Mouse (Mus musculus) intestine, embryonic 16.5 days (tissue): ENCODE data around the gene Crispld2. TPM values are rescaled to one million over a fixed set of nuclear protein-coding genes. Genes with fewer than 3 reads are reported as not detected.

Experiments used
- ATAC-seq: fragments of 200-750 bp; cut with Nextera tagmentation; 2 replicates; pipeline ENCODE4 v1.8.0; 2017; ENCODE audit warnings: moderate TSS enrichment, moderate library complexity
- H3K27ac ChIP-seq: fragments of 300-500 bp; sonication (generic); 2 replicates; pipeline ENCODE4 v1.5.1; 2014; ENCODE audit warnings: mild to moderate bottlenecking, low read length
- H3K27me3 ChIP-seq: fragments of 300-500 bp; sonication (generic); replicated peaks from 2 replicates; pipeline ENCODE4 v1.6.1; 2014; ENCODE audit warnings: low read length, control low read depth, mixed read lengths; ENCODE audit not compliant: control insufficient read depth, insufficient read depth
- H3K36me3 ChIP-seq: fragments of 300-500 bp; sonication (generic); 2 replicates; pipeline ENCODE4 v1.6.1; 2014; ENCODE audit warnings: low read length, control low read depth; ENCODE audit not compliant: control insufficient read depth, insufficient read depth
- H3K4me1 ChIP-seq: fragments of 300-500 bp; sonication (generic); 2 replicates; pipeline ENCODE4 v1.6.1; 2014; ENCODE audit warnings: low read length, control low read depth, mixed read lengths; ENCODE audit not compliant: control insufficient read depth, insufficient read depth
- H3K4me2 ChIP-seq: fragments of 300-500 bp; sonication (generic); 2 replicates; pipeline ENCODE4 v1.6.1; 2014; ENCODE audit warnings: low read depth, low read length, control low read depth
- H3K4me3 ChIP-seq: fragments of 300-500 bp; sonication (generic); 2 replicates; pipeline ENCODE4 v1.5.1; 2014; ENCODE audit warnings: mild to moderate bottlenecking, low read length
- H3K9ac ChIP-seq: fragments of 300-500 bp; sonication (generic); 2 replicates; pipeline ENCODE4 v1.6.1; 2014; ENCODE audit warnings: low read depth, low read length
- H3K9me3 ChIP-seq: fragments of 300-500 bp; sonication (generic); 2 replicates; pipeline ENCODE4 v1.6.1; 2016; ENCODE audit warnings: low read length, control low read depth; ENCODE audit not compliant: control insufficient read depth
- WGBS: fragments of 180-500 bp; shearing (Covaris S2); extraction: QIAGEN DNeasy Blood & Tissue Kit; methylation state at CpG from one replicate; pipeline ENCODE4 v1.1.7; 2014; 5-methylcytosine and 5-hydroxymethylcytosine counted together
- polyA plus RNA-seq: library from polyadenylated mRNA; unstranded; fragments of >200 nt; fragmentation: Nextera tagmentation; extraction: Ambion mirVana; gene quantifications from 2 replicates; pipeline ENCODE4 v1.2.1, GENCODE M21; 2015

Crispld2 gene
- polyA plus RNA-seq = 20.8 and 23.1 TPM in 2 replicates

- H3K27me3 ChIP-seq = peaks cover 14% of the 10 kb centered on the region; the same call in 1 of the 2 replicates
- no peak within 1 kb of the TSS for H3K27ac ChIP-seq
- H3K4me2 ChIP-seq = peak within 1 kb of the TSS; percentile 53
- H3K4me3 ChIP-seq = peak within 1 kb of the TSS; percentile 41
- peaks cover 9% of the 10 kb centered on the region; the same call in 1 of the 2 replicates for H3K4me1 ChIP-seq
- WGBS = under 1% methylated on average over 25 of the region's 25 CpGs
- H3K36me3 ChIP-seq = no peaks in the 10 kb centered on the region
- H3K9ac ChIP-seq = peak within 1 kb of the TSS; percentile 54
- ATAC-seq = peak; percentile 93
- no peaks in the 10 kb centered on the region for H3K9me3 ChIP-seq
These were observed at the start of gene Crispld2 for GRCm38 (mm10) chr8:119992249-119992648. Crispld2 (plus strand) TSS chr8:119992438.

GRCm38 (mm10) chr8:119943616-119944015, 48.6 kb upstream of the Crispld2 start:
- peak; percentile 18; the same call in 1 of the 2 replicates for ATAC-seq

GRCm38 (mm10) chr8:119944096-119944811, 48.0 kb upstream of the Crispld2 start:
- WGBS = 57% methylated on average over 9 of the region's 9 CpGs
- 0 out of 2 replicates have a peak overlapping the region, but pooled peaks have one; percentile 11 for H3K9ac ChIP-seq
- no peak overlapping the region for H3K4me2 ChIP-seq
- H3K9me3 ChIP-seq = no peaks in the 10 kb centered on the region
- peak; percentile 62 for ATAC-seq
- peaks cover 25% of the 10 kb centered on the region for H3K36me3 ChIP-seq
- H3K27me3 ChIP-seq = no peaks in the 10 kb centered on the region
- no peak overlapping the region for H3K4me3 ChIP-seq
- H3K4me1 ChIP-seq = peaks cover 14% of the 10 kb centered on the region
- no peak overlapping the region for H3K27ac ChIP-seq

More at GRCm38 (mm10) chr8:119943616-119944015, 48.6 kb upstream of the Crispld2 start:
- WGBS = 78% methylated on average over 10 of the region's 10 CpGs
- Histone ChIP-seq H3K4me3 (no peak overlapping the region), H3K36me3 (peaks cover 19% of the 10 kb centered on the region), H3K4me2 (no peak overlapping the region), H3K27me3 (no peaks in the 10 kb centered on the region), H3K27ac (no peak overlapping the region), H3K9me3 (no peaks in the 10 kb centered on the region), H3K9ac (no peak overlapping the region), H3K4me1 (peaks cover 14% of the 10 kb centered on the region)

- no peaks in the 10 kb centered on the region for H3K27me3 ChIP-seq
- H3K4me3 ChIP-seq = no peak overlapping the region
- no peaks in the 10 kb centered on the region for H3K9me3 ChIP-seq
- H3K27ac ChIP-seq = no peak overlapping the region
- no peak overlapping the region for H3K4me2 ChIP-seq
- 74% methylated on average over 8 of the region's 8 CpGs for WGBS
- ATAC-seq = no peak
- no peak overlapping the region for H3K9ac ChIP-seq
- peaks cover 9% of the 10 kb centered on the region; the same call in 1 of the 2 replicates for H3K4me1 ChIP-seq
- H3K36me3 ChIP-seq = peaks cover 24% of the 10 kb centered on the region
These were observed 45.8 kb upstream of the Crispld2 start for GRCm38 (mm10) chr8:119946326-119946865.

- H3K27ac ChIP-seq = no peak overlapping the region
- no peak for ATAC-seq
- no peaks in the 10 kb centered on the region for H3K9me3 ChIP-seq
- H3K9ac ChIP-seq = no peak overlapping the region
- no peak overlapping the region for H3K4me3 ChIP-seq
- peaks cover 25% of the 10 kb centered on the region for H3K36me3 ChIP-seq
- 76% methylated on average over 19 of the region's 19 CpGs for WGBS
- no peaks in the 10 kb centered on the region for H3K27me3 ChIP-seq
- peaks cover 9% of the 10 kb centered on the region; the same call in 1 of the 2 replicates for H3K4me1 ChIP-seq
- H3K4me2 ChIP-seq = no peak overlapping the region
These were observed 44.6 kb upstream of the Crispld2 start for GRCm38 (mm10) chr8:119947653-119948052.

- H3K9ac ChIP-seq = no peak overlapping the region
- no peaks in the 10 kb centered on the region for H3K9me3 ChIP-seq
- H3K27ac ChIP-seq = no peak overlapping the region
- H3K4me1 ChIP-seq = peaks cover 9% of the 10 kb centered on the region; the same call in 1 of the 2 replicates
- no peak for ATAC-seq
- no peaks in the 10 kb centered on the region for H3K27me3 ChIP-seq
- H3K36me3 ChIP-seq = peaks cover 31% of the 10 kb centered on the region
- H3K4me2 ChIP-seq = no peak overlapping the region
- H3K4me3 ChIP-seq = no peak overlapping the region
- WGBS = 86% methylated on average over 15 of the region's 15 CpGs
These were observed 43.9 kb upstream of the Crispld2 start for GRCm38 (mm10) chr8:119948340-119948739.

- H3K9me3 ChIP-seq = no peaks in the 10 kb centered on the region
- no peak overlapping the region for H3K4me2 ChIP-seq
- H3K4me1 ChIP-seq = no peaks in the 10 kb centered on the region
- H3K9ac ChIP-seq = no peak overlapping the region
- peaks cover 49% of the 10 kb centered on the region for H3K36me3 ChIP-seq
- no peak for ATAC-seq
- H3K27ac ChIP-seq = no peak overlapping the region
- no peak overlapping the region for H3K4me3 ChIP-seq
- no peaks in the 10 kb centered on the region for H3K27me3 ChIP-seq
- 76% methylated on average over 7 of the region's 7 CpGs for WGBS
These were observed 40.0 kb upstream of the Crispld2 start for GRCm38 (mm10) chr8:119952282-119952681.

GRCm38 (mm10) chr8:119952747-119953146, 39.5 kb upstream of the Crispld2 start:
- ATAC-seq = no peak
- no peak overlapping the region for H3K9ac ChIP-seq
- H3K27ac ChIP-seq = no peak overlapping the region
- H3K27me3 ChIP-seq = no peaks in the 10 kb centered on the region
- no peaks in the 10 kb centered on the region for H3K4me1 ChIP-seq
- H3K36me3 ChIP-seq = peaks cover 49% of the 10 kb centered on the region
- H3K9me3 ChIP-seq = no peaks in the 10 kb centered on the region
- H3K4me3 ChIP-seq = no peak overlapping the region
- WGBS = 78% methylated on average over 5 of the region's 5 CpGs
- no peak overlapping the region for H3K4me2 ChIP-seq

- Histone ChIP-seq H3K9me3 (no peaks in the 10 kb centered on the region), H3K4me1 (no peaks in the 10 kb centered on the region), H3K9ac (no peak overlapping the region), H3K36me3 (peaks cover 43% of the 10 kb centered on the region), H3K27me3 (no peaks in the 10 kb centered on the region), H3K4me2 (no peak overlapping the region), H3K4me3 (no peak overlapping the region), H3K27ac (no peak overlapping the region)
- WGBS = 87% methylated on average over 8 of the region's 8 CpGs
- ATAC-seq = no peak
These were observed 36.9 kb upstream of the Crispld2 start for GRCm38 (mm10) chr8:119955333-119955732.
